Mouse (Mus musculus) heart, postnatal 4 days (tissue): ENCODE measurements at regions not wholly inside any gene's neighbourhood (a gene's known extent, or its start where the extent isn't known, plus 50 kb on each side); places are given as distances from the start of the nearest gene placed in this dataset.

Experiments used
- DNase-seq: peaks from one replicate; pipeline ENCODE4 v3.0.0; 2021

DNA sequence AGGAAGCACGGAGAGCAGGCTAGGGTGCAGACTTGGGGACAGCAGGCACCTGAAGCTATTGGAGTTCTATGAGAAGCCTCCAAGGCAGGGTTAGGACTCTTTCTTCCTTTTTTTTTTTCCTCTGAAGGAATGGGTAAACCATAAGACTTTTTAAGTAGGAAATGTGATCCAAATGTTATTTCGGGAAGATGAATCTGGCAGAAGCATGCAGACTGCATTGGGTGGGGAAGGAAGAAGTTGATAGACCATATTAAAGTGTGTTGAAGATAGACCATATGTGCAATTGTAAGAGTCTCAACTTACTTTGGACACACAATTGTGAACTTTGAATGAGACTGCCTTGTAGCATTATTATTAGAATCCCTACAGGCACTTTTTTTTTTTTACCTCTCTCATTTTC lies 304.5 kb downstream of the Ndfip2 start:
- DNase-seq = no peak

DNA sequence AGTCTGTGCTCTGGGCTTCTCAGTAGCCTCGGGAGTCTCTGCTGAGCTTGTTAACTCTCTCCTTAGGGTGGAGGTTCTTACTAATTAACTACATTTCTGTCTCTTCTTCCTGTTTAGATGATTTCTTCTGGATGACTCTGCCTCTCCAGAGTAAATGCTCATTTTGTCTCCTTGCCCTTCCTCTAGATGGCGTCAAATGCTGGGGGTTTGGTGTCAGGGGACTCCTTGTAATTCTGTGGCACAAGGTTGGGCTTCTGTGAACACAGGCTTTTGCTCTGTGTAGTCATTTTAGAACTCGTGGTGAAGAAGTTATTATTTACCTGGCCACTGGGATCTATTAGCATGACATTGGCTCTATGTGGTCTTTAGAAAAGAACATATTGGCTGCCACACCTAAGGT lies 298.4 kb downstream of the Ndfip2 start:
- no peak for DNase-seq

GRCm38 (mm10) chr14:105544066-105544465 lies 285.7 kb downstream of the Ndfip2 start:
- DNase-seq = no peak

DNA sequence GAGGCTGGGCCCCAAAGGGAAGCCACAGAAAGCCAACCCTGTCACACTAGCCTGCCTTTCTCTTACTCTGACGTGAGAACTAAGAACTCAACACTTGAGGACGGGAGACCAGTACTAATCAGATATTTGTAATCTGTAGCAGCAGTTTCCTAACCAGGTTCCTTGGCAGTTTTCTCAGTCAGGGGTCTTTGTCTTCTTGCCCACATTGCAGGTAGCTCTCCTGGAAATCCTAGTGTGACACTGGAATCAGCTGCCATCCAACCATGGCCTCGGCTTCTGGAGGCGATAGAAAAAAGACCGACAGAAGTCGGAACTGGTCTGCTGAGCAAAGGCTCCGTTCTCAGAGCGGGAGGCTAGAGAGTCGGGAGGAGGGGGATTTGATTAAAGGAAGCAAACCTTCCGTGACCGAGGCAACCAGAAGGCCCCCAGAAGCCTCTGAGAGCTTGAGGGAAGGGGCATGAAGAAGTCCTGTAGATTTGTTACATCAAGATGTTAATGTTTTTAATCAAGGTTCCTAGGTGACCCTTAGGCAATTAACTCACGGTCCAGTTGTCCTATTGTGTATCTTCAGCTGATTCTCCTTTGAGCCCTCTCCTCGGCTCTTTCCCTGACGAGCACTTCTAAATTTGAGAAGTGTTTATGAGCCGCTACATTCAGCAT lies 284.2 kb downstream of the Ndfip2 start:
- no peak for DNase-seq

- DNase-seq = no peak
Measured at GRCm38 (mm10) chr14:105542090-105542485, 283.7 kb downstream of the Ndfip2 start.

DNA sequence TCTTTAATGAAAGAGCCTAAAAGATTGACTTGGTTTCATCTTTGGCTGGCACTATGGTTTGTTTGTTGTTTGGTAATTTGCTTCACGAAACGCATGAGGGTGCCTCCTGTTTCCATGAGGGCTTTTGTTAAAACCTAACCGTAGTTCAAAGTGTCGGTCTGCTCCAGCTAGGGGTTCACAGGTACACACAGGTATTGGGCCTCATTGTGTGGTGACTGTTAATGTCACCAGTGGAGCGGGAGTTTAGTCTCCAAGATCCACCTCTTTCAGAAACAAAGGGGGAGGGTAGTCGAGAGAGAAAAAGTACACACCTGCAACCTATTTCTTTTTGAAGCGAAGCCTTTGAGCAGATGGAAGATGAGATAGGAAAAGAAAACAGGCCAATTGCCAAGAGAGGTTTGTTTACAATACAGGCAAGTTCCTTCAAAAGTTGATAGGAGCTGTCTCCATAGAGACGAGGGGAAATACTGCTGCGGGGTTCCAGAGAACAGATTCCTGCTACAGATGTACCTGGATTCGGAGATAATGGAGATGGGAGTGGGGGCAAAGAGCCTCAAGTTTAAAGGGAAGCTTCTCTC lies 273.9 kb downstream of the Ndfip2 start:
- no peak for DNase-seq

GRCm38 (mm10) chr14:105528107-105528506 lies 269.7 kb downstream of the Ndfip2 start:
- no peak for DNase-seq

- DNase-seq = no peak
Measured at GRCm38 (mm10) chr14:105523849-105524248, 265.5 kb downstream of the Ndfip2 start.

DNA sequence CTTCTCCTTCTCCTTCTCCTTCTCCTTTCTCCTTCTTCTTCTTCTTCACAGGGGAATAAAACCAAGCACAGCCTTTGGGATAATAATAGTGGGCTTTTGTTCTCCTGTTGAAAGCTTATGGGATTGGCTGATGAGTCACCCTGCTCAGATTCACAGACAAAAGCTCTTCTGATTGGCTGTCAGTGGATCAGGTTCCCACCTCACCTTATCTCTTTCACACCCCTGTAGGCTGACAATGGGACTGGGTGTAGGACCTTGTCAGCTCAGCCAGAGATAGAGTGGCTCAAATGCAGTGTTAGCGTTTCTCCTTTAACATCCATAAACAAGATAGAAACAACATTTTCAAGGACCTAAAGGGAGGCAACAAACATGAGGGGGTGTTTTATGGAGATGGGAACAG lies 263.9 kb downstream of the Ndfip2 start:
- no peak for DNase-seq

DNA sequence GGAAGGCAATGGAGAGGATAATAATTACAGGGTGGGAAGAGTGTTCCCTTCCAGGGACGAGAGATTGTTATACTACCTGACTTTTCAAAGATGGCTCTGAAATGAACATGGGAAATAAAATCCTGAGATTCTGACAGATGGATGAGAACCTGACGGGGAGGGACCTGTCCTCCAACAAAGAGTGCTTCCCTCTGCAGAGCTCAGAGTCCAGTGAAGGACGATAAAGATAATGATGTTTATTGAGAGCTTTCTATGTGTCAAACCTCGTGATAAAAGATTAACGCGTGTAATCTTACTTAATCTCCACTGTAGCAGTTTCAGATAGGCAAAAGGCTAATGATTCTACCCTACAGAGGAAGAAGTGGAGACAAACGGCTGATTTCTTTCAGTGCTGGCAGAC lies 260.3 kb downstream of the Ndfip2 start:
- no peak for DNase-seq

- no peak for DNase-seq
Measured at GRCm38 (mm10) chr14:105514413-105514812, 256.0 kb downstream of the Ndfip2 start.

DNA sequence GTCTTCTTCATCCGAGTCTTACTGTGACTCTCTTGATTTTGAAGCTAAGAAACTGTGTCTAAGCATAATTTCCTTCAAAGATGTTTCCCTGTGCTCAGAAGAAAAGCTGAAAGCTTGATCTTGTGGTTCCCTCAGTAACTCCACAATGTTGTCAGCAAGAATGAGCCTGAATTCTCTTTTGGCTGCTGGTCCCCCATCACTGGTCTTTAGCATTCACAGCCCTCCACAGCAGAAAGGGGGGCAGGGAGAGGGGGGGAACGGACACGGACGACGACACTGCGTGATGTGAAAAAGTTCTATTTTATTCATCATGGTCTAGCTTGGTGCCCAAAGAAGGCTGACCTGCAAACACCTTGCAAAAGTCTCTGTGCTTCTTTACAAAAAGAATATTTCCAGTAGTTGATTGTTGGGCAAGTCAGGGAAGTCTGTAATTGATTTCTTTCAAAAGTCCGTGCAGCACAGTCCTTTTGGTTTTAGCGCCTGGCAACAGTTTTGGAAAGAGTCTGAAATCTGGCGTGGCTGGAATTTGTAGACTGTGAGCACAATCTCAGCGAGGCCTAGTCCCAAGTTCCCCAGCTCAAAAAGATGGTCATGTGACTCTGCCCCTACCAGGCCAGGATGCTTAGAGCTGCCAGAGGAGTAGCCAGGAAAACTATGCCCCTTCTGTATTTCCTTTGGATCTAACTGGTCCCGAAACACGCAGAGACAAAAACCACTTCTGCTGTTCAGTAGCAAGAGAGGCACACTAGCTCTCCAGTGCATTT lies 254.7 kb downstream of the Ndfip2 start:
- DNase-seq = no peak

DNA sequence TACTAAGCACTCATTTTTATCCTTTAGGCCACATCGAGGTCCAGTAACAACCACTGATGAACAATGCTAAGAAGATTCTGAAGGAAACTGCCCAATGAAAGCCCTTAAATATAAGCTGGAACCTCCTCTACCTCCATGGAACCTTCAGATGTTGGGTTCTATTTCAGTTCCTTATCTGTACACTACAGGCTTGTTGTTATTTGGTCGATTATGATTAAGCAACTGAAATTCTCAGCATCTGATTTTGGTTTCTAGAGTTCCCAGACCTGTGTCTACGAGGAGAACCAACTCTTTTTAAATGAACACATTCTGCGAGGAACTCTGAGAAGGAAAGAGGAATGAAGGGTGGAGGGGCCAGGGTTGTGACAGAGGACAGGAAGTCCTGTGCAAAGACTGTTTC lies 253.5 kb downstream of the Ndfip2 start:
- no peak for DNase-seq

DNA sequence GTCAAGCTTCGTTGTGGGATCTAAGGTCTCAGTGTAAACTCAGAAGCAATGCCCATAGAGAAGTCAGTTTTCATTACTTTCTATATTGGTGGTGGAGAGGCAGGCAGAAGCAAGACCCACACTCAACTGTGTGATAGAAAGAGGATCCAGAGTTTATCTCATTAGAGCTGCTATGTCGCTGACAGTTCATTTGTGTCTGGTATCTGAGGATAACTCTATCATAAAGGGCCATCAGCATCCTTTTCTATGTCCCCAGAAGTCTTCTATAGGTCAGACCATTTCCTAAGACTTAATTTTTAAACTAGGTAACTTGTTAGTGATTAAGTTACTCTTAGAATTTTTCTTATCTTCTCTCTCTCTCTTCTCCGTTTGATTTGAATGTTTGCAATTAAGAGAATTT lies 252.8 kb downstream of the Ndfip2 start:
- DNase-seq = no peak

GRCm38 (mm10) chr14:105505261-105505660 lies 246.9 kb downstream of the Ndfip2 start:
- no peak for DNase-seq

GRCm38 (mm10) chr14:105504376-105504775 lies 246.0 kb downstream of the Ndfip2 start:
- no peak for DNase-seq

GRCm38 (mm10) chr14:105503806-105504205 lies 245.4 kb downstream of the Ndfip2 start:
- no peak for DNase-seq

GRCm38 (mm10) chr14:105502633-105502975 lies 244.2 kb downstream of the Ndfip2 start:
- DNase-seq = no peak

- DNase-seq = no peak
Measured at GRCm38 (mm10) chr14:105501792-105502632, 243.6 kb downstream of the Ndfip2 start.

GRCm38 (mm10) chr14:105500966-105501741 lies 242.8 kb downstream of the Ndfip2 start:
- DNase-seq = peak; percentile 21

DNA sequence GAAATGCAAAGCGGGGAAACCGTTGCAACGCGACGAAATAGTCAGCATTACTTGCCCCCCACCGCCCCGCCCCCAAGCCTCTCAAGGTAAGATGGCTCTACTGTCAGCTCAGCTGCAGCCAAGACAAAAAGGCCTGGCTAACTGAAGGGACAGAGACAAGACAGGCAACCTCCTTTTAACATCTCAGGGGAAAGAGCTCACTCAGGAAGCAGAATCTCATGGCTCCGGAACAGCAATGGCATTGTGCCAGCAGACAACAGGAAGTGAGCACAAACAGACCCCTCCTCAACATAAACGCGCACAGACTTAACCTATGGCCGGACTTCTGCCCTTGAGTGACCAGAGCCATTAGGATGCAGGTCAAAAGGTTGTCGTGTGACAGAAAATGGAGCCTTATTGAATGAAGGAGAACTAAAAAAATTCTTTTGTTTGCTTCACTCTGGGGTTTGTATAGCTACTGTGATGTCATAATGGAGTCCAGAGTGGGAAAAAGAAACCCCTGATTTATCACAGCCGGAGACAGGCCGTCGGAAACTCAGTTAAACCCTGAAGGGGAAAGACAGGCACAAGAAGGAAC lies 241.0 kb downstream of the Ndfip2 start:
- peak; percentile 22 for DNase-seq
